In the genomic region with DNA sequence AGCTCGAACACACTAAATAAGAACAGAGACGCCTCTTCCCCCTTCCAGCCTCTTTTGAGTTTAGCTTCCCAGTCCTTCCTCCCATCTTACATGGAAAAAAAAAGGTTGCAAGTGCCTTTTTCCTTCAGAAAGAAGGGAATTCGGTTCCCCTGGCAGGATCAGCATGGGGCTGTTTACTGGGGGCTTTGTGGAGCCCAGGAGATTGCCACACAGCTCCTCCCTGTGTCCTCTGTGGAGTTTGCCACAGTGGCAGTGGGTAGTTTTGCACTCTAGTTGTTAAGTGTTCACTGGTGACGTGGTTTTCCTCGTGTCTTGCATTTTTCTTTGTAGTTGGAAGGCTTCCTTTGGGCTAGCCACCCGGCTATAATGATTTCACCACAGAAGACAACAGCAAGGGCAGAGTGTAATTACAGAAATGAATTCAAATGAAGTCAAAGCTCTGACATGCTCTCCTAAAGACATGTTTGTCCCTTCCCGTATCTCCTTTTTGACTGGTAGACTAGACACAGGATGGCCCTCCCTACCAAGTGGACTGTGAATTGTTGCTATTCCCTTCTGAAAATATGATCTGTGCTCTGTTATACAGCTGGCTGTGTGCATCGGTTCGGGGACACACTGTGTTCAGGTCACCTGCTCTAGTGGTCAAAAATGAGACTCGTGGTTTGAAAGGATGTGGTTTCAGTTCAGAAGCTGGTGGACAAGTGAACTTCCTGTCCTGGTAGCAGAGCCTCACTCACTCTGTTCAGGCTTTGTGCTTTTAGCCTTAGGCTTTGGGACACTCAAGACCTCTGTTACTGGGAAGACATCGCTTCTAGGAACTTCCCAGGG, we compare ENCODE assay signal across 10 mouse cellular contexts. TPM values are rescaled to one million over a fixed set of nuclear protein-coding genes. Genes with fewer than 3 reads are reported as not detected.
A peak's percentile ranks its signal among the peaks of the same experiment; 100 is the strongest.
DNase-seq lines count a peak whose midpoint lies in the region; ATAC-seq and TF ChIP-seq lines count a peak whose summit lies in the region.
"Had no signal": no experiment of that assay in that cellular context is flagged by ENCODE, and none has a peak within 500 bp of the region (broad histone marks: within the 10 kb centered on the region; RNA-seq: fewer than 3 reads in every experiment).

No protein-coding gene starts in this region.

- TF ChIP-seq CTCF in gastrocnemius, adult 2 months (IDR thresholded peaks at IDR 0.05) = no peak

- peaks cover 9% of the 10 kb centered on the region for H3K4me1 ChIP-seq in midbrain, embryonic 15.5 days

- DNase-seq in gastrocnemius, adult 2 months = no peak
- DNase-seq in gastrocnemius, postnatal 10 days = no peak
- DNase-seq in T-cell, adult 2 months (ENCODE audit: low spot score) = peak; percentile 65
- no peak for DNase-seq in ovary, postnatal 36 days (ENCODE audit: low spot score)
- no peak for DNase-seq in cerebellum, postnatal 10 days
- DNase-seq: cerebellum, adult 11 months had no signal

- no peaks in the 10 kb centered on the region for H3K36me3 ChIP-seq in midbrain, embryonic 15.5 days (replicated peaks)

- WGBS in midbrain, embryonic 15.5 days = 43% methylated on average over 11 of the region's 11 CpGs

- no peaks in the 10 kb centered on the region for H3K27me3 ChIP-seq in midbrain, embryonic 15.5 days (replicated peaks)
- H3K27me3 ChIP-seq: liver, embryonic 12.5 days had no signal

- H3K27ac ChIP-seq in gastrocnemius, adult 2 months = peak overlapping the region; percentile 87
- H3K27ac ChIP-seq in midbrain, embryonic 15.5 days = 0 out of 2 replicates have a peak overlapping the region, but pooled peaks have one; percentile 42
- H3K27ac ChIP-seq: liver, embryonic 12.5 days had no signal

- no peaks in the 10 kb centered on the region for H3K9me3 ChIP-seq in midbrain, embryonic 15.5 days
- H3K9me3 ChIP-seq: liver, embryonic 12.5 days had no signal

- ATAC-seq in hematopoietic stem cell, adult 5-6 weeks (replicated peaks in 1 of 2; ENCODE audit: insufficient read depth in 1 of 2, low FRiP score in 2 of 2, low TSS enrichment in 1 of 2, low read depth in 1 of 2, poor library complexity in 2 of 2, severe bottlenecking in 2 of 2) = peak; percentile 14 to 15; a peak in 1 of 4 replicates
- 0 out of 2 replicates have a peak, but pooled peaks have one; percentile 50 for ATAC-seq in midbrain, embryonic 15.5 days (replicated peaks)
- no peak for ATAC-seq in megakaryocyte-erythroid progenitor cell, adult 5-6 weeks (replicated peaks; ENCODE audit: low FRiP score, low TSS enrichment, poor library complexity, severe bottlenecking)
- ATAC-seq: liver, embryonic 12.5 days had no signal

- intact Hi-C loops in gastrocnemius, adult 2 months (cut with DNase I) = no loop called here

- H3K4me3 ChIP-seq in gastrocnemius, adult 2 months = no peak overlapping the region
- H3K4me3 ChIP-seq in midbrain, embryonic 15.5 days = no peak overlapping the region
- H3K4me3 ChIP-seq: liver, embryonic 12.5 days had no signal

- no peak overlapping the region for H3K9ac ChIP-seq in midbrain, embryonic 15.5 days
- H3K9ac ChIP-seq: liver, embryonic 12.5 days had no signal

- no peak overlapping the region for H3K4me2 ChIP-seq in midbrain, embryonic 15.5 days
- H3K4me2 ChIP-seq: liver, embryonic 12.5 days had no signal

RNA-seq across cellular contexts. Expression of gene 1700056E22Rik, which starts 32.6 kb away (rescaled TPM):
- total RNA-seq in gastrocnemius, adult 2 months (2021) = under 1 TPM; 0.18 to 0.42 TPM
- total RNA-seq in gastrocnemius, postnatal 10 days (2021) = 1 to 10 TPM; 1.4 to 2.1 TPM
- total RNA-seq in hematopoietic stem cell, adult 5-6 weeks (2017) = 0.94 and 3.1 TPM in 2 replicates
- 0.84 and 1.2 TPM in 2 replicates for polyA plus RNA-seq in midbrain, embryonic 15.5 days (2015; fragmentation: Nextera tagmentation; extraction: Ambion mirVana)
- 0.40 TPM in 1 of 2 replicates, not detected in the other for total RNA-seq in megakaryocyte-erythroid progenitor cell, adult 5-6 weeks (2014; fragmentation: Nextera tagmentation)
- 0.50 TPM in 1 of 2 replicates, not detected in the other for total RNA-seq in megakaryocyte-erythroid progenitor cell, adult 5-6 weeks (2017)

RNA-seq across cellular contexts. Expression of gene Dusp10, which starts 53.6 kb away (rescaled TPM):
- 10 to 100 TPM; 18.4 to 25.0 TPM for total RNA-seq in gastrocnemius, adult 2 months (2021)
- total RNA-seq in gastrocnemius, postnatal 10 days (2021) = 10 to 100 TPM; 24.9 to 39.5 TPM
- total RNA-seq in hematopoietic stem cell, adult 5-6 weeks (2017) = 6.8 and 11.2 TPM in 2 replicates
- 4.9 and 5.2 TPM in 2 replicates for polyA plus RNA-seq in midbrain, embryonic 15.5 days (2015; fragmentation: Nextera tagmentation; extraction: Ambion mirVana)
- total RNA-seq in megakaryocyte-erythroid progenitor cell, adult 5-6 weeks (2014; fragmentation: Nextera tagmentation) = 3.4 and 5.2 TPM in 2 replicates
- 1.2 and 10.1 TPM in 2 replicates for total RNA-seq in megakaryocyte-erythroid progenitor cell, adult 5-6 weeks (2017)
